Mouse (Mus musculus) cerebellum, adult 8-10 months (tissue): ENCODE measurements around the gene Slamf6.

ENCODE experiments used
- DNase-seq: peaks from one replicate; pipeline ENCODE4 v3.0.0; 2022

The Slamf6 gene

GRCm38 (mm10) chr1:171996701-171997100, 79.4 kb downstream of the Slamf6 start:
- DNase-seq = no peak

- no peak for DNase-seq
Measured at GRCm38 (mm10) chr1:171998820-171999597, 81.7 kb downstream of the Slamf6 start.

GRCm38 (mm10) chr1:172000641-172001040, 83.3 kb downstream of the Slamf6 start:
- DNase-seq = no peak

- DNase-seq = no peak
Measured at GRCm38 (mm10) chr1:172001665-172002064, 84.3 kb downstream of the Slamf6 start.
